In genomic region chr19:32648019-32648571, GRCm38 (mm10) we compare ENCODE assay signal across 11 mouse cellular contexts. TPM values are rescaled to one million over a fixed set of nuclear protein-coding genes. Genes with fewer than 3 reads are reported as not detected.
DNase-seq lines count a peak whose midpoint lies in the region; ATAC-seq and TF ChIP-seq lines count a peak whose summit lies in the region.
"Had no signal": no experiment of that assay in that cellular context is flagged by ENCODE, and none has a peak within 500 bp of the region (broad histone marks: within the 10 kb centered on the region; RNA-seq: fewer than 3 reads in every experiment).

No protein-coding gene starts in this region.

- H3K36me3 ChIP-seq in forebrain, embryonic 11.5 days (ENCODE audit: control insufficient read depth, insufficient read depth, low read length) = no peaks in the 10 kb centered on the region
- no peaks in the 10 kb centered on the region for H3K36me3 ChIP-seq in forebrain, embryonic 14.5 days (ENCODE audit: control insufficient read depth, insufficient read depth, low read length)
- H3K36me3 ChIP-seq in liver, postnatal 0 days (replicated peaks; ENCODE audit: insufficient read depth, low read length) = peaks cover 9% of the 10 kb centered on the region

- H3K27ac ChIP-seq in forebrain, embryonic 11.5 days (ENCODE audit: low read depth, low read length) = no peak overlapping the region
- no peak overlapping the region for H3K27ac ChIP-seq in forebrain, embryonic 14.5 days (ENCODE audit: low read depth, low read length)
- H3K27ac ChIP-seq in liver, postnatal 0 days (ENCODE audit: low read depth) = peak overlapping the region; percentile 76
- H3K27ac ChIP-seq: limb, embryonic 13.5 days had no signal

- peaks cover 6% of the 10 kb centered on the region for H3K4me1 ChIP-seq in forebrain, embryonic 11.5 days (replicated peaks; ENCODE audit: control insufficient read depth, insufficient read depth, low read length)
- H3K4me1 ChIP-seq in forebrain, embryonic 14.5 days (ENCODE audit: control insufficient read depth, insufficient read depth, low read length) = no peaks in the 10 kb centered on the region
- peaks cover 4% of the 10 kb centered on the region; the same call in 1 of the 2 replicates for H3K4me1 ChIP-seq in liver, postnatal 0 days (ENCODE audit: insufficient read depth)

- no peaks in the 10 kb centered on the region; the same call in 1 of the 2 replicates for H3K9me3 ChIP-seq in forebrain, embryonic 11.5 days (ENCODE audit: control insufficient read depth, low read length)
- peaks cover 2% of the 10 kb centered on the region; the same call in 1 of the 2 replicates for H3K9me3 ChIP-seq in forebrain, embryonic 14.5 days (replicated peaks; ENCODE audit: control insufficient read depth, low read length)
- H3K9me3 ChIP-seq in liver, postnatal 0 days (ENCODE audit: low read length) = peaks cover 5% of the 10 kb centered on the region; the same call in 1 of the 2 replicates

- no peak overlapping the region for H3K9ac ChIP-seq in forebrain, embryonic 11.5 days (ENCODE audit: low read length)
- H3K9ac ChIP-seq in forebrain, embryonic 14.5 days (ENCODE audit: low read length) = no peak overlapping the region
- no peak overlapping the region for H3K9ac ChIP-seq in liver, postnatal 0 days (replicated peaks)
- H3K9ac ChIP-seq: limb, embryonic 13.5 days had no signal

- H3K27me3 ChIP-seq in forebrain, embryonic 11.5 days (ENCODE audit: control insufficient read depth, insufficient read depth, low read length) = no peaks in the 10 kb centered on the region
- no peaks in the 10 kb centered on the region for H3K27me3 ChIP-seq in forebrain, embryonic 14.5 days (replicated peaks; ENCODE audit: control insufficient read depth, insufficient read depth, low read length)
- H3K27me3 ChIP-seq in liver, postnatal 0 days (ENCODE audit: insufficient read depth, low read length) = no peaks in the 10 kb centered on the region
- H3K27me3 ChIP-seq: limb, embryonic 13.5 days had no signal

- no peak for TF ChIP-seq CTCF in liver, postnatal 0 days (IDR thresholded peaks at IDR 0.05; ENCODE audit: low read depth)

- H3K4me3 ChIP-seq in forebrain, embryonic 11.5 days (ENCODE audit: low read depth, low read length) = no peak overlapping the region
- H3K4me3 ChIP-seq in forebrain, embryonic 14.5 days (ENCODE audit: low read depth, low read length) = no peak overlapping the region
- H3K4me3 ChIP-seq in liver, postnatal 0 days (ENCODE audit: low read depth, low read length) = no peak overlapping the region
- H3K4me3 ChIP-seq: limb, embryonic 13.5 days had no signal

- DNase-seq in forebrain, embryonic 11.5 days (ENCODE audit: low spot score) = peak; percentile 58
- DNase-seq in forebrain, embryonic 14.5 days (ENCODE audit: low spot score) = no peak
- DNase-seq in ovary, postnatal 36 days (ENCODE audit: low spot score) = peak; percentile 33
- DNase-seq in ovary, postnatal 10 days (ENCODE audit: low spot score) = no peak
- DNase-seq in liver, postnatal 0 days = peak; percentile 46
- DNase-seq in frontal cortex, postnatal 14 days (ENCODE audit: low spot score in 2 of 2) = no peak
- no peak for DNase-seq in thymus, postnatal 36 days
- DNase-seq in gastrocnemius, adult 18-20 months (ENCODE audit: low spot score) = no peak
- DNase-seq: cerebellum, adult 9-11 months; right cerebral cortex, postnatal 25 days had no signal

- TF ChIP-seq EP300 in liver, postnatal 0 days (IDR thresholded peaks at IDR 0.05; ENCODE audit: low read depth) = no peak

- 14% methylated on average over 10 of the region's 10 CpGs for WGBS in forebrain, embryonic 11.5 days
- WGBS in forebrain, embryonic 14.5 days = 21% methylated on average over 10 of the region's 10 CpGs
- WGBS in liver, postnatal 0 days (ENCODE audit: insufficient replicate concordance) = 51% methylated on average over 10 of the region's 10 CpGs

- 0 out of 2 replicates have a peak, but pooled peaks have one; percentile 21 for ATAC-seq in forebrain, embryonic 11.5 days (replicated peaks; ENCODE audit: low FRiP score)
- ATAC-seq in forebrain, embryonic 14.5 days = no peak
- peak; percentile 89 for ATAC-seq in liver, postnatal 0 days

- H3K4me2 ChIP-seq in forebrain, embryonic 11.5 days (ENCODE audit: low read depth, low read length, severe bottlenecking) = no peak overlapping the region; the same call in 1 of the 2 replicates
- no peak overlapping the region for H3K4me2 ChIP-seq in forebrain, embryonic 14.5 days (ENCODE audit: low read length)
- H3K4me2 ChIP-seq in liver, postnatal 0 days (ENCODE audit: low read depth, low read length) = no peak overlapping the region
- H3K4me2 ChIP-seq: limb, embryonic 13.5 days had no signal

RNA-seq across cellular contexts. Expression of gene Papss2, which starts 52.5 kb away (rescaled TPM):
- 1.9 and 2.9 TPM in 2 replicates for polyA plus RNA-seq in forebrain, embryonic 11.5 days (2014; fragmentation: Nextera tagmentation; extraction: Ambion mirVana)
- 0.70 and 0.84 TPM in 2 replicates for polyA plus RNA-seq in forebrain, embryonic 14.5 days (2014; fragmentation: Nextera tagmentation; extraction: Ambion mirVana)
- 29.6 and 35.5 TPM in 2 replicates for polyA plus RNA-seq in liver, postnatal 0 days (2015; fragmentation: Nextera tagmentation; extraction: Ambion mirVana)
- 1 to 10 TPM; 3.7 to 4.4 TPM for total RNA-seq in gastrocnemius, adult 18-20 months (2021)

Comparison
In these comparisons a context has a peak if more than half of its experiments do, and no peak if none do; other contexts are left out.
1. DNase-seq: peak in forebrain, embryonic 11.5 days (single experiment), ovary, postnatal 36 days (single experiment) and liver, postnatal 0 days (single experiment); none in forebrain, embryonic 14.5 days (single experiment), ovary, postnatal 10 days (single experiment), frontal cortex, postnatal 14 days (0 of 2), thymus, postnatal 36 days (0 of 2) and gastrocnemius, adult 18-20 months (single experiment).